Mouse (Mus musculus) gastrocnemius, postnatal 36 days (tissue): ENCODE data around the gene Cdh13. TPM values are rescaled to one million over a fixed set of nuclear protein-coding genes. Genes with fewer than 3 reads are reported as not detected.

Source experiments
- DNase-seq, 2 experiments: peaks; one replicate each; pipeline ENCODE4 v3.0.0; 2022
- intact Hi-C: fragments of 180-260 bp; cut with DNase I; formaldehyde crosslinking; loops from one replicate; pipeline ENCODE4 v1.15.1; 2025
- total RNA-seq, 2 experiments: library from RNA; stranded (reverse); gene quantifications; 2 replicates each; pipeline ENCODE4 v1.2.3; 2021

Gene Cdh13
- total RNA-seq, 2 experiments from 2014 or later, result 110 to 120 TPM

DNA sequence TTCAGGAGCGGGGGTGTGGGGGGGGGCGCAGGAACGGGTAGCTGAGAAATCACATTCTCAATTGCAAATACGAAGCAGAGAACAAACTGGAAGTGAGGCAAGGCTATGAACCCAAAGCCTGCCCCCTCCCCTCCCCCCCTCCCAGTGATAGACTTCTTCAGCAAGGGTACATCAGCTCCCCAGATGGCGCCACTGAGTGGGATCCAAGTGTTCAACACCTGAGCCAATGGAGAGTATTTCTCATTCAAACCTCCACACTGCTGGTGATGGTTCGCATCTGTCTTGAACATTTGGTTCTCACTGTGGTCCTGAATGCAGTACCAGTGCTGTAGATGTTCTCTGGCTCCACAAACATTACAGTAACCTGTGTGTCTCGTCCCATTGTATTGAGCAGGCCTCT lies 6.0 kb downstream of the Cdh13 start:
- no peak for DNase-seq
- intact Hi-C loops, result loop anchor here (5.0 to 10.0 kb wide), 2 partner anchors 88 to 355 kb away; no protein-coding TSS in a partner anchor

DNA sequence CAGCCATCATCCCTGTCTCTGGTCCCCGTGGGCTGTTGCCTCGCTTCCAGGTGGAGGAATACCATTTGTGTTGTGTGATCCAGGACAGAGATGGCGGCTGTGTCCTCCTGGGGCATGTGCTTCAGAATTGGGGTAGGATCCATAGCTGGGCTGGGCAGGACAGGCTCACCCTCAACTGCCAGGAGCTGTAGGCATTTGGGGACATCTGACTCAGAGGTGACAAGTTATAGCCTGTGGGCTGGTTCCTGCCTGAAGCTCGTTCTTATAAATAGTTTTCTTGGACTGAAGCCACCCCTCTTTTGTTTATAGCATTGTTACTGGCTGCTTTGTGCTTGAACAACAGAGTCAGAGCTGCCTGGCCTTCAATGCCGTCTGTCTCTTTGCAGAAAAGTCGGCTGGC lies 6.7 kb downstream of the Cdh13 start:
- no peak for DNase-seq
- intact Hi-C loops, result no loop called here

DNA sequence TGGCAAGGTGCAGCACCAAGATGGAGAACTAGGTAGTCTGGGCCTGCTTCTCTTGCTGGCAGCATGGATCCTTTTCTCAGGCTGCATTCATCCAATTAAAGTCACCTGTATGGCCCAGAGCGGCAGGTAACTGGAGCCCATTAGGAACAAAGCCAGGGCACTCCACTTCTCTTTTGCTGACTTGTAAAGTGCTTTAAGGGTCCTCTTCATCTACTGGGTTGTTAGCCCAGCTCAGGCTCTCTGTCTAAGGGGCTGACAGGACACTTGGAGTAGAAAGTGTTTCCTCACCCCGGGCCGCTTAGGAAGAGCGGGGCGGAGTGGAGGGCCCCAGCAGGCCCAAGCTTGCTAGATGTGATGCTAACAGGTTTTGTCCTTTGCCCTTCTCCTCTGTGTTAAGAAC lies 12.9 kb downstream of the Cdh13 start:
- DNase-seq, result no peak
- intact Hi-C loops, result no loop called here

DNA sequence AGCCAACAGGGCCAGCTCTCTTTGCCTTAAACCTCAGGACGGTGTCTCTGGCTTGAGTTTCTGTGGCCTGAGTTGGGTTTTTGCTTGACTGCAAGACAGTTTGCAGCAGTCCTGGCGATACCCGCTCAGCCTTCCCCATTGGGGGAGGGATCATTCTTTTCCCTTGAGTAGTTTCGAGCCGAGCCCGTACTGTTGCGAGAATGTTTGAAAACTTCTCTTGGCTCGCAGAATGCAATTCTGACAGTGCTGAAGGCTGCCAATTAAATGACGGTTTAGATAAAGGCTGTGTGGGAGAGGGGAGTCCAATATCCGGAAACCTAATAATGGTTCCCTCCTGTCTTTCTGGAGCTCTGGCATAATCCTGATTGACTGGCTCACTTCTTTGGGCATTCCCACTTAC lies 23.4 kb downstream of the Cdh13 start:
- intact Hi-C loops, result no loop called here
- no peak for DNase-seq

DNA sequence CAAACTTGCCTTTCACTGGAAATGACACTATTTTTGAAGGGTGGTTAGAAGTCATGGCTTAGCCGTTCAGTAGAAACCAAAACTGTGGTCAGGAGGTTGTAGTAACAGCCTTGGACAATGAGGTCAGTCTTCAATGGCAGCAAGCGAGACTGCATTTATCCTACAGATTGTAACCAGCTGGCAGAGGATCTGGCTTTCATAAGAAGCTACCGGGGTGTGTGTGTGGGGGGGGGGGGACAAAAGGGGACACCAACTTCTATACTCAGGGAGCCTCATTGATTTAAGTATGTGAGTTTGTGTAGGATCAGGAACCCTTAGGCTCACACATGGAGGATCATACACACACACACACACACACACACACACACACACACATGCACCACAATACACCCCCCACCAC lies 25.6 kb downstream of the Cdh13 start:
- no peak for DNase-seq
- intact Hi-C loops, result no loop called here

DNA sequence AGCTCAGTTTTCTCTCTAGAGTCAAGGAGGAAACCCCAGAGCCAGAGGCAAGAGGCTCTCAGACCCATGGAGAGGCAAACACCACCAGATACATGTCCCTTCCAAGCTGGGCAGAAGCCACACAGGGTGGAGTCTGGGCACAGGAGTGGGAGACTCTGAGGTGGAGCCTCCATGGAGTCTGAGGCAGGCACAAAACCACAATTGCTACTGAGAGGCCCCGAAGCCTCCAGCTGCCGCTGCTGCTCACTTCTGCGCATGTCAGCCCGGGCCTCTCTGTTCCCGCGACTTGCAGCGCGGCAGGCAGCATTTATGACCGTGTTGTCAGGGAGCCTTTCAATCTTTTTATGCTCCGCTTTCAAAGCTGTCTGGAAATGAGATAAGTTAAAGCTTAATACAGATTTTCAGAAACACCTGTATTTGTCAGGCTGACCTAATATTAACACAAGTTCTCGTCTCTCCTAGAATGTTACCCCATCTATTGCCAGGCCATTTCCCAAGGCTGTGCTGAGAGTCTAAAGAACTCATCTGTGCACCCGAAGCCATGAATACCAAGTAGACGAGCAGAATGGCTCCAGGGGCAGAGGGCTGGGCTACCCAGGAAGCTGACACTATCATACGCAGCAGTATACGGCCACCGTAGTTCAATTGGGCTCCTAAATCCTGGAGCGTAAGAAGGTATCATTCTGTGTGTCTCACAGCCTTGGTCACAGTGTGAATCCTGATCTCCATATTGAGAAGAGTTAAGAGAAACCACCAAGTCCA lies 30.1 kb downstream of the Cdh13 start:
- intact Hi-C loops, result no loop called here
- DNase-seq, result peak in 1 of 2 experiments; percentile 31

DNA sequence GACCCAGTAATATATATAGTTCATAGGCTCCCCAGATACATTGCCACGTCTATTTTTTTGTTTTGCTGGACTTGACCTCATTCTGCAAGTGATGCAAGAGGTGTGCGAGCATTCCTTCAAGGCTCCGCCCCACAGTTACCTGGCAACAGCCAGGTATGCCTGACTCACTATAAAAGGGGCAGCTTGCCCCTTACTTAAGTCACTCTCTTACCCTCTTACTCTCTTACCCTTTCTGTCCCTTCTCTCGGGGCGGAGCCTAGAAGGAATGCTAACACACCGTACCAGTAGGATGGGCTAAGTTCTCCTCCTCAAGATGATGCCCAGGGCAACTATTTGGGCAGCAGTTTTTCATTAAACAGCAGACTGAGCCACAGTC lies 30.6 kb downstream of the Cdh13 start:
- intact Hi-C loops, result no loop called here

DNA sequence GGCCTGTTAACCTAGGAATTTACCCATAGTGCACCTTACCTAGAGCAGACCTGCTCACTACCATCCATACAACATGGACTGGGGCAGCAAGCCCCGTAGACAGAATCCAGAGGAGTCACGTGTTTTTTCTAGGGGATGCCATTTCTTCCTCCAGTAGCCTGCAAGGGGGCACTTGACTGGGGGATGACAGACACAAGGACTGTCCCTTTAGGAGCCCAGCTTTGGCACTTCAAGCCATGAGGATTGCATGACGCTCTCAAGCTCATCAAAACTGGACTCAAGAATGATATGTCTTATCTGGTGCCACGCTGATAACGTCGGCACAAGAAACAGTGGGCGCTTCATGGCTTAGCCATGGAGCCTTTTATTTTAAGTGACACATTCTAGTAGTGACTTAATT lies 31.4 kb downstream of the Cdh13 start:
- no peak for DNase-seq
- intact Hi-C loops, result no loop called here

More for the DNA sequence above, 30.6 kb downstream of the Cdh13 start:
- no peak for DNase-seq

DNA sequence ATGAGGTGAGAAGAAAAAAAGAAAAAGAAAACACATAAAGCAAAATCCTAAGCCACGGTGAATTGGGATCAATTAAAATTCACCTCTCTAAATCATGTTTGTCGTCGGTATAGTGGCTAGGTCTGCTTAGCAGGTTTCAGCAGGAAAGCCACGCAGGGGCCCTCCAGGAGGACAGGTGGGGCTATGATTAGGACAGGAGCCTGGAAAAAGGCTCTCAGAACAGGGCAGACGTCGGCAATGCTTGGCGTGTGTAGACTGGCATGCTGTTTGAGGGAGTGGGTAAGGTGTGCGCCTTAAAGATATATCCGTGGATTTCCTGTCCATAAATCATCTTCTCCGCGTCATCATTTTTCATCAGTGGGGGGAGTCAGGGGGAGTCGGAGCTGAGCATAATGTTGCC lies 32.9 kb downstream of the Cdh13 start:
- intact Hi-C loops, result no loop called here
- DNase-seq, result no peak

DNA sequence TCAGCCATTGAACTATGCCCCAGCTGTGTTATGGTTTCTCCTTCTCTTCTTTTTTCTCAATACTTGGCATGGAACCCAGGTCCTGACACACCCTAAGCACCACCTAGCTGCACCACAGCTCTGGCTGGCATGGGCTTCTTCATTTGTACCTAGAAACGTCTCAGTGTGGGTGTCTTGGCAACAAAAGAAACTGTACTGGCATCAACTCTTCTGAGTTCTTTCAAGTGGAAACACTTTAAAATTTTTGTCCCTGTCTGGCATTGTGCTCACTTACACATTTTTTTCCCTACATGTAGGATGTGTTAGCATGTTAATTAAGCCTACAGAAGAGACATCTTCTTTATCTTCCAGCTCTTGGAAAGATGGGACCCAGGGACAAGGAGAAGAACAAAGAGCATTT lies 37.0 kb downstream of the Cdh13 start:
- intact Hi-C loops, result no loop called here
- no peak for DNase-seq

DNA sequence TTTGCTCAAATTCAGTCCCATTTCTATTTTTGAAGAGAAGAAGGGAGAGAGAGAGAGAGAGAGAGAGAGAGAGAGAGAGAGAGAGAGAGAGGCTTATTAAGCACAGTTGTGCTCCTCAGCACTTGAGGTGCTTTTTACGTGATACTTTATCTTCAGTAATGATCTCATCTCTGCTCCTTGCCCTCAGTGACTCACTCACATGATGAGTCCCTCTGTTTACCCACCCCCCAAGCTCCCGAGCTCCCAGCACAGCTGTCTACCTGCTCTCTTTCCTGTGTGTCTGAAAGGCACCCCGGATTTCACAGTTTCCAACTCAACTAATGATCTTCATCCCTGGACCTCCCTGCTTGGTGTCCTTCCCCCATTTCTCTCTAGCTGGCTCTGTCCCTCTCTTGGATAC lies 39.9 kb downstream of the Cdh13 start:
- DNase-seq, result no peak
- intact Hi-C loops, result no loop called here

DNA sequence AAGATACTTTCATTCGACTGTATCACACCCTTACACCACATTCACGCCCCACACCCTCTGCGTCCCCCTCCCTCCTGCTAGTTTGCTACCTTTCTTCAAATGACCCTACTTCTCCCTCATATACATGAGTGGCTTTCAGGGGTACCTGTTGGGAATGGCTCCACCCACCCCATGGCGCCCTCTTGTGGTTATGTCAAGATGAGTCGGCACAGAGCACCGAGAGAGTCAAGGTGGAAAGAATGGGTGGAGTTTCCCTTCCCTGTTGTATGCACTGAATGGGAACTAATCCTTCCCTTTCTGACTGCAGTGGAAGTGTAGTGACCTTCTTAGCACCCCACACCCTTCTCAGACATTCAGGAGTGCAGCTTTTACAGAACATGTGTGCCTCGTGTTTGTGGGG lies 51.4 kb downstream of the Cdh13 start:
- intact Hi-C loops, result no loop called here
- no peak for DNase-seq

DNA sequence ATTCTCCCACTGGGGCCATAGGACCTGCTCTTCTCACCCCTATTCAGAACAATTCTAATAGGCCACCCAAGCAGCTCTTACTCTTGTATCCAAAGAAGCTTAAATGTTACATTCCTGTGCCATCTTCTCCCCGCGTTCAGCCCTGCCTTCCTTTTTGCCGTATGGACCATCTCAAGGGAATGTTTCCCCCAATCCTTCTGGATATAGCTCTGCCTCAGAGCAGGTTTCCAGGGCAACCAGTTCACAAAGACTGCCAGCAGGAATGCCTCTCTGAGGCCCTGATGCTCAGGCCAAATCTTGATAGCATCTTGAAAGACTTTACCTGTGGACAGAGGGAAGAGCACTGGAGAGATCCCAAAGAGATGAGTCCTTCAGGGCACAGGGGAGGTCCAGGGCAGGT lies 56.2 kb downstream of the Cdh13 start:
- DNase-seq, result no peak
- intact Hi-C loops, result no loop called here

DNA sequence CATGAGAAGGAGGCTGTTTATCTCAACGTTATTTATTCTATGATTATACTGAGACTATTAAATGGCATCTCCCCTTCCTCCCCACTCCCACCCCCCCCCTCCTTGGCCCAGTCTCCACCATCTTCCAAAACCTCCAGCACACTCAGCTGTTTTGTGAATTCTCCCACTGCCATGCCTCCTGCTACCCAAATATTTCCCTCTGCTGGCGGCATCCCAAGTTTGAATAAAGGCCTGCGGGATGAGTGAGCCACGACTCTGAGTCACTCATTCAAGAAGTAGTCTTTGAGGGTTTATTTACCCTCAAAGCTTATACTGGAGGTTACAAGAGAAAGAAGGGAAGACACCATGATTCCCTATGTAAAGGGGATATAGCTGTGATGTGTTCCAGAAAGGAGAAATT lies 59.7 kb downstream of the Cdh13 start:
- intact Hi-C loops, result no loop called here

DNA sequence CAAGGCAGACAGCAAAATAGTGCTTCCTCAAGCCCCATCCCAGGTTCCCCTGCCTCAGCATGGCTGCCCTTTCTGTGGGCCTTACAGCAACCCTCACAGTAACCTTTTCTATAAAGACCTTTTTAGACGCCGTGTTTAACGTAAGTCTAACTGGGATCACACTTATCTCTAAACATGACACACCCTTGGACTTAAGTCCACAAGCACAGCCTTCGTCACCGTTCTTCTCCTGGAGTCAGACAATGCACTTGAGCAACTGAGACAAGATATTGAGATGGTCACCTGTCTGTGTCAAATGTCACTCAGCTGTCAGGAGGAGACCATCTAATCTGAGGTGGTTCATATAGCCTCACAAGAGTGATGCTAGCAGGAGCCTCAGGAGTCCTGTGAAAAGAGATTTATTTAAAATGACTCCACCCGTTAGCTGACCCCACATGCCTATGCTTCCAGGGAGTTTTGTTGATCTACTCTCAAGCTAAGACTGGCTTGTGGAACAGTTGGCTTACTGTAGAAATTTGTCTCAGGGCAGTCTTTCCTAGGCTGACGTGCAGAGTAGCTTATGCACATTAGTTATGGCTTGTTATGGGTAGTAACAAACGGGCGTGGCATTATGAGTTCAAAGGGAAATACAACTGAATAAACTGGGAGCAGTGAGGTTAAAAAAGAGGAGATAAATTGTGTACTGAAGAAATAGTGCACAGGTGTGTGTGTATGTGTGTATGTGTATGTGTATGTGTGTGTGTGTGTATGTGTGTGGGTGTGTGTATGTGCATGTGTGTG lies 65.4 kb downstream of the Cdh13 start:
- intact Hi-C loops, result no loop called here
- DNase-seq, result no peak

More for the DNA sequence above, 59.7 kb downstream of the Cdh13 start:
- no peak for DNase-seq

DNA sequence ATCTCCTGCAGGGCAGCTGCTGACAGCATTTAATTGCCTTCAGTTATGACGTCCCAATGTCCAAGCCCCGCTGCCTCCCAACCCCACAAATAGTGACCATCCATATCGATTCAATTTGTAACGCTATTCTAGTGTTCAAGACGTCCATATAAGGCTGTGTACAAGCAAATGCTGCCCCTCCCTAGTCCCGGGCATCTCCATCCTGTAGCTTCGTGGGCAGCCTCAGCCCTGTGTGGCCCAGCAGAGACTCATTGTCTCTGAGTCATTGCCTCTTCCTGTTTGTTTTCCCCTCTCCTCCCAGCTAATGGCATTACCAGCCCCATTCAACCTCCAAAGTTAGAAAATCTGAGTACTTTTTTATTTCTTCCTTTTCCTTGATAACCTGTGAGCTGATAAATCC lies 66.6 kb downstream of the Cdh13 start:
- intact Hi-C loops, result loop anchor here (5.0 kb wide), 1 partner anchor 502 kb away; no protein-coding TSS in a partner anchor
- no peak for DNase-seq

DNA sequence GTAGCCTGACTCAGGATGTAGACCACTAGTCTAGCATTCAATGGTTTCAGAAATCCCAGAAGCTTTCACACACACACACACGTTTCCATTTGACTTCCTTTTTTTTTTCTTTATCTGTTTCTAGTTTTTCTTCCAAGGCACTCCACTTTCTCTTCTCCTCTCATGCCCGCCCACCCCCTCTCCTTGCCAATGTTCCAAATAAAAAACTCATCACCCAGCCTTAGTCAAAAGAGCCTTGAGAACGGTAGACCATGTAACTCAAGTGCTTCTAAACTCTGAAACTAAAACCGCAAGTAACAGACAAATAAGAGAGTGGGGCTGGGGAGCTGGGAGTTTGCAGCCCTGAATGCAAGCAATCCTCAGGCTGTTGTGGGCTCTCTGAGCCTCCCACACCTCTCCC lies 69.5 kb downstream of the Cdh13 start:
- no peak for DNase-seq
- intact Hi-C loops, result loop anchor here (5.0 kb wide), 1 partner anchor 499 kb away; no protein-coding TSS in a partner anchor

DNA sequence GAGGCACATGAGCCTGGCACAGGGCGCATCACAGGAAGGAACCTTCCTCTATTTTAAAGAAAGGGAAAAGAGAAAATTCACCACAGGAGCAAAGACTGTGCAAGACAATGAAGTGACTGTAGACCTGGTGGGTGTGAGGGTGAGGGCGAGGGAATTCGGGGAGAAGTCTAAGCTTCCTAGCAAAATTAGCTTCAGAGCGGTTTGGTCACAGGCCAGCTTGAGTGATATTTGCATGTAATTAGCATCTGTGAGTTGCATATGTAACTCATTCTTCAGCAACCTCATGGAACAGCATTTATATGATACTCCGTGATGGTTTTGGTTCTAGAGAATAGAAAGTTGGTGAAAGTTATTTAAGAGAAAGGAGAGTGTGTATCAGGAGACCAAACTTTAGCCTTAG lies 73.5 kb downstream of the Cdh13 start:
- DNase-seq, result no peak
- intact Hi-C loops, result no loop called here

DNA sequence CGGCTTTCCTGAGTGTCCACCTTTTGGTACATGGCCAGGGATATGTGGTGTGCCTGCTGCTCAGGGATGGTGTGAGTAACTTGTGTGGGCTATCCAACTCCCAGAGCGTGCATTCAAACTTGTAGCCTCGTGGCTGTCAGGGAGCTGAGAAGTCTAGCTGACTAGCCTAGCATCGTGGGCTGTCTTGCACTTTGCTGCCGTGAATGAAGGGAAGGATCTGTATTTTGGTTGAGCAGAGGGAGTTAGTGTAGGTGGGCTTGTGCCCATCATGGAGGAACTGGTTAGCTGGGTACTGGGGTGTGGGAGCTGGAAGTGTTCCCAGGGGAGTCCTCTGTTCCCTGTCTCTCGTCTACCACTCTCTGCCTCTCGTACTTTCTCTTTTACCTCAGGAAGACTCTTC lies 74.1 kb downstream of the Cdh13 start:
- intact Hi-C loops, result no loop called here
- DNase-seq, result no peak

DNA sequence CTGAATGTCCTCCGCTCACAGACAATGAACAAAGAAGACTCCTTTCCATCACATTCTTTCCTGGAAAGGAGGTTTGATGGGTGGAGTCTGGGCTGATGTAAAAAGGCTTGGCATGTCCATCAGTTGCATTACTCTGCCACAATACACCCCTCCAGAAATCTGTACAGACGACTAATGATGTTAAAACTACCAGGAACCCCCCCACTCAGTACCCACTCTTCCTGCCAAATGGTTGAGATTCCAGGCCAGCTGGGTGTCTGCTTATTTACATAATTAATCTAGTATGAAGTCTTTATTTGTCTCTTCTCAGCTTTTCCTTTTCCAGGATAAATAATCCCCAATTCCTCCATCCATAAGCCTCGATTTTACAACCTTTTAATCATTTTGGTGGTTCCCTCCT lies 80.2 kb downstream of the Cdh13 start:
- no peak for DNase-seq
- intact Hi-C loops, result no loop called here

DNA sequence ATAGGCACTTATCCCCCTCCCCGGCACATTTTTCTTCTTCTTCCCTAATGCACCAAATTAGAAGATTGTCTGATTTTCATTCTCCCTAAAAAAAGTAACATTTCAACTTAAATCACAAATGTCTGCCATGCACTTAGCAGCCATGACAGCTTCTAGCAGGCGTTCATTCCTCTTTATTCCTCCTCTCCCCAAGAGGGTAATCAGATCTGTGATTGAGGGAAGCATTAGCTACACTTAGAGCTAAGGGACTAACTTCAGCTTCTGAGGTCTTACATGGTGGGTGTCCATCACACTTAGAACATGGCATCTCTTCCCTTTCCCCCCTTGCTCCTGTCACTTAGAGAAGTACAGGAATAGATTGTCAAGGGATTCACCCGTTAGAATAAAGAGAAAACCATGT lies 89.6 kb downstream of the Cdh13 start:
- no peak for DNase-seq
- intact Hi-C loops, result no loop called here

DNA sequence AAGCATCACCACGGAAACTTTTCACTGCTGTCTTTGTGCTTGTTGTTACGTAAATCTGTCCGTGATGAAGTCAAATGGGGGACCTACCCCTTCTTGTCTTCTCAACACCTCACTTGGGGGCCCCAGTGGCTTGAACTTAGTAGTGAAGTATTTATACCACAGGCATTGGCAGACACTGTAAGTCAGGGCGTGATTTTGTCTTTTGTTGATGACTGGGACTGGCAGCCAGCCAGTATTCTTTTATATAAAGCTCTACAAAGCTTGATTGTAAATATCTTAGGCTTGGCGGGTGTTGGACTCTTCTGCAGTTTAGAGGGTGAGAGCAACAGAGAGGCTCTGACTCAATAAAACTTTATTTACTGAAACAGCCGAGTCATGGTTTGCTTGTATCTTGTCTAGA lies 91.2 kb downstream of the Cdh13 start:
- DNase-seq, result no peak
- intact Hi-C loops, result loop anchor here (5.0 kb wide), 1 partner anchor 87 kb away; no protein-coding TSS in a partner anchor
